Mouse (Mus musculus) lung, adult 2 months (tissue): ENCODE data around the gene Scin. TPM values are rescaled to one million over a fixed set of nuclear protein-coding genes. Genes with fewer than 3 reads are reported as not detected.

Experiments
- DNase-seq: peaks from one replicate; pipeline ENCODE4 v3.0.0; 2022
- H3K4me1 ChIP-seq: fragments of 200-500 bp; 2 replicates; pipeline ENCODE4 v1.6.1; 2011; ENCODE audit warnings: low read length; ENCODE audit not compliant: control insufficient read depth, insufficient read depth
- H3K4me3 ChIP-seq: fragments of 200-500 bp; replicated peaks from 2 replicates; pipeline ENCODE3; 2011; ENCODE audit warnings: low read depth, mild to moderate bottlenecking, control low read depth, low read length; ENCODE audit errors: extremely low read depth
- CTCF ChIP-seq: fragments of 200-500 bp; IDR thresholded peaks from 2 replicates; pipeline ENCODE4 v1.5.1; 2011; ENCODE audit warnings: mild to moderate bottlenecking, low read length, control low read depth; ENCODE audit not compliant: insufficient read depth
- POLR2A ChIP-seq: fragments of 200-500 bp; IDR thresholded peaks from 2 replicates; pipeline ENCODE4 v1.6.1; 2011; ENCODE audit warnings: low read depth, mild to moderate bottlenecking, control low read depth, low read length, borderline replicate concordance; ENCODE audit errors: extremely low read depth
- WGBS: fragments of 180-500 bp; shearing (Covaris S2); methylation state at CpG from one replicate; pipeline ENCODE4 v1.1.7; 2018; 5-methylcytosine and 5-hydroxymethylcytosine counted together
- polyA plus RNA-seq: library from polyadenylated mRNA; depleted of rRNA; stranded (reverse); fragments of >200 nt; gene quantifications from 2 replicates; pipeline ENCODE4 v1.2.3, GENCODE M21; 2012

Gene Scin
- polyA plus RNA-seq, 1 experiment = 0.62 TPM

GRCm38 (mm10) chr12:40090017-40090416 is 44.0 kb downstream of the Scin start:
- H3K4me1 ChIP-seq = no peaks in the 10 kb centered on the region
- no peak for DNase-seq
- TF ChIP-seq CTCF = no peak
- no peak for TF ChIP-seq POLR2A
- no peak overlapping the region for H3K4me3 ChIP-seq
- WGBS = 61% methylated on average over 3 of the region's 3 CpGs

GRCm38 (mm10) chr12:40085731-40086322 is 48.2 kb downstream of the Scin start:
- no peak overlapping the region for H3K4me3 ChIP-seq
- DNase-seq = no peak
- TF ChIP-seq POLR2A = no peak
- no peak for TF ChIP-seq CTCF
- 64% methylated on average over 5 of the region's 5 CpGs for WGBS
- no peaks in the 10 kb centered on the region for H3K4me1 ChIP-seq

- no peak for DNase-seq
- H3K4me3 ChIP-seq = no peak overlapping the region
- TF ChIP-seq CTCF = no peak
- TF ChIP-seq POLR2A = no peak
- WGBS = 28% methylated on average over 5 of the region's 6 CpGs
- H3K4me1 ChIP-seq = no peaks in the 10 kb centered on the region
These were observed 51.4 kb downstream of the Scin start for GRCm38 (mm10) chr12:40082453-40083238.

GRCm38 (mm10) chr12:40082048-40082447 is 52.0 kb downstream of the Scin start:
- WGBS = 52% methylated on average over 5 of the region's 5 CpGs
- no peak for DNase-seq
- H3K4me3 ChIP-seq = no peak overlapping the region
- no peak for TF ChIP-seq CTCF
- H3K4me1 ChIP-seq = no peaks in the 10 kb centered on the region

GRCm38 (mm10) chr12:40073660-40074059 is 60.4 kb downstream of the Scin start:
- TF ChIP-seq POLR2A = no peak
- no peak for TF ChIP-seq CTCF
- DNase-seq = no peak
- 38% methylated on average over 5 of the region's 5 CpGs for WGBS
- H3K4me1 ChIP-seq = no peaks in the 10 kb centered on the region; the same call in 1 of the 2 replicates
- no peak overlapping the region for H3K4me3 ChIP-seq

GRCm38 (mm10) chr12:40047024-40047423 is 87.0 kb downstream of the Scin start:
- no peak for DNase-seq
- no peak overlapping the region for H3K4me3 ChIP-seq
- no peak for TF ChIP-seq CTCF
- TF ChIP-seq POLR2A = no peak
- 50% methylated on average over 1 of the region's 1 CpGs for WGBS
- H3K4me1 ChIP-seq = no peaks in the 10 kb centered on the region

- TF ChIP-seq CTCF (no peak), POLR2A (no peak)
- Histone ChIP-seq H3K4me1 (no peaks in the 10 kb centered on the region), H3K4me3 (no peak overlapping the region)
- DNase-seq = no peak
- 81% methylated on average over 8 of the region's 8 CpGs for WGBS
These were observed 90.0 kb downstream of the Scin start for GRCm38 (mm10) chr12:40043816-40044585.

- TF ChIP-seq POLR2A (no peak), CTCF (peak; percentile 31; the same call in 1 of the 2 replicates)
- no peak overlapping the region for H3K4me3 ChIP-seq
- DNase-seq = no peak
- H3K4me1 ChIP-seq = peaks cover 6% of the 10 kb centered on the region; the same call in 1 of the 2 replicates
These were observed 94.0 kb downstream of the Scin start for GRCm38 (mm10) chr12:40040067-40040466.

GRCm38 (mm10) chr12:40037876-40038463 is 96.1 kb downstream of the Scin start, which contains the start of gene Arl4a:
TSS of gene Arl4a (minus strand) at chr12:40038025.
- DNase-seq = peak; percentile 92
- under 1% methylated on average over 64 of the region's 68 CpGs for WGBS
- peak within 1 kb of the TSS; percentile 96 for H3K4me3 ChIP-seq
- TF ChIP-seq CTCF = no peak
- no peak for TF ChIP-seq POLR2A
- H3K4me1 ChIP-seq = peaks cover 6% of the 10 kb centered on the region; the same call in 1 of the 2 replicates
